Mouse (Mus musculus): ENCODE measurements around the gene Slc7a11. TPM values are rescaled to one million over a fixed set of nuclear protein-coding genes. Genes with fewer than 3 reads are reported as not detected.

Slc7a11 gene
- polyA plus RNA-seq, 1 experiment: 7.2 TPM

DNA sequence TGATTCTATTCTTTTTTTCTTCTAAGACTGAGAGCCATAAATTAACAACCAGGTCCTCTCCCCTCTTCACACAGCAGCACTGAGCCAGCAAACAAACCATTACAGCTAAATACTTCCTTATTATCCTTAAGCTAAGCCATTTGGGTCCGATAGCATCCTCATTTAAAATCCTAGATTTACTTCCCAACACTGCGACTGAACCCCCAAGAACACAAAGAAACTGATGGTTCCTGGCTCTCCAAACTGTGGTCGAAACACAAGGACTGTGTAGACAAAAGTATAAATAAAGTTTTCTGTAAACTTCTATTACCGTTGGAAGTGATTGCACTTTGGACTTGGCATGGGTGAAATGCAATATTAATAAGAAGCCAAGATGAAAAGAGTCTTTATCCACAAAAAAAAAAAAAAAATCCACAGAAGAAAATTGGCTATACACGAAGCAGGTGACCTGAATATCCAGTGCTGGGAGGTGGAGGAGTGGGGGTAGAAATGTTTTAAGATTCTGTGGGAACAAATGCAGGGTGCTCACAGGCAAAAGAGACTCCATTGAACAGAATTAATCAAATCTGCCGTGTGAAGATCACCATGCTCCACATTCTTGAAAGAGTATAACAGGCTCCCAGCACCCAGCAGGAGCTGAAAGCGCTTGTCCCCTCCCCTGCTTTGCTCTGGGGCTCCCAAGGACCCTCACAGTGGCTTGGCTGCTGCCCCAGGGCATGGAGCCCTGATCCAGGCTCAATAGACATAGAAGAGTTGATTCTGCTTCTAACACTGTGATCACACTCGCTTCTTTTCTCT is 21.7 kb downstream of the Slc7a11 start:
- H3K79me2 ChIP-seq (ENCODE audit: control insufficient read depth, insufficient read depth): no peaks in the 10 kb centered on the region
- no peak overlapping the region for H3K4me2 ChIP-seq (ENCODE audit: low read depth)
- H3K36me3 ChIP-seq (ENCODE audit: control insufficient read depth, insufficient read depth): peaks cover 25% of the 10 kb centered on the region
- TF ChIP-seq REST (IDR thresholded peaks at IDR 0.05; ENCODE audit: insufficient read depth, insufficient read length): no peak
- no peak for TF ChIP-seq TCF3 (IDR thresholded peaks at IDR 0.05; ENCODE audit: insufficient read length, low read depth)
- TF ChIP-seq MYOG (IDR thresholded peaks at IDR 0.05; ENCODE audit: control insufficient read depth in 1 of 3, insufficient read depth in 1 of 3, insufficient read length in 2 of 3, low read depth in 2 of 3): no peak
- no peak for TF ChIP-seq USF1 (IDR thresholded peaks at IDR 0.05; ENCODE audit: low read depth)
- TF ChIP-seq MYOD1 (IDR thresholded peaks at IDR 0.05; ENCODE audit: control insufficient read depth in 1 of 3, insufficient read length in 2 of 3, low read depth in 2 of 3): no peak
- TF ChIP-seq SRF (IDR thresholded peaks at IDR 0.05; ENCODE audit: control insufficient read depth, insufficient read length, low read depth): no peak
- no peak for TF ChIP-seq CEBPB (IDR thresholded peaks at IDR 0.05; ENCODE audit: insufficient read depth, poor library complexity, severe bottlenecking)
- no peak for TF ChIP-seq POLR2AphosphoS2 (IDR thresholded peaks at IDR 0.05; ENCODE audit: insufficient read length, low read depth)
- no peak for TF ChIP-seq POLR2A (IDR thresholded peaks at IDR 0.05; ENCODE audit: insufficient read length, low read depth)
- TF ChIP-seq MAX (IDR thresholded peaks at IDR 0.05; ENCODE audit: low read depth): no peak
- TF ChIP-seq TCF12 (IDR thresholded peaks at IDR 0.05; ENCODE audit: insufficient read depth, poor library complexity, severe bottlenecking): no peak
- TF ChIP-seq E2F4 (IDR thresholded peaks at IDR 0.05; ENCODE audit: insufficient read depth): no peak
- no peaks in the 10 kb centered on the region for H3K27me3 ChIP-seq (ENCODE audit: control insufficient read depth, insufficient read depth, insufficient read length)
- H3ac ChIP-seq (ENCODE audit: control insufficient read depth, insufficient read length): no peak overlapping the region
- H3K4me3 ChIP-seq: no peak overlapping the region

DNA sequence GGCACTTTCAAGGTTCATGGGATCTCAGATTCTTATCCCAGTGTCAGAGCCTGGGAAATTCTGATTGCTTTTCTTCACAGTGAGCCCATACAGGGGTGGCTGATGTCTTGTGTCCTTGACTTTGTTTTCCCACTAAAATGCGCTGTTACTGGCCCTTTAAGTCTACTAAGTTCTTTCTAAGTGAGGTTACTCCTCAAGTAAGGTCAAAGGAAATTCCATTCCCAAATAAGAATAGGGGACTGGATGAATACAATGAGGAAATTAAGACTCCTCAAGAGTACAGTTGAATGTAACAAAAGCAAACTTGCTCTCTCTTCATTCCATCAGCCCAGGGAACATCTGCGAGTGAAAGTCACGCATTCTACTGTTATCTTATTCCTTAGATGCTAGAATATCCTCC is 24.3 kb downstream of the Slc7a11 start:
- no peak for TF ChIP-seq E2F4 (IDR thresholded peaks at IDR 0.05; ENCODE audit: insufficient read depth)
- no peak for TF ChIP-seq POLR2AphosphoS2 (IDR thresholded peaks at IDR 0.05; ENCODE audit: insufficient read length, low read depth)
- no peak for TF ChIP-seq REST (IDR thresholded peaks at IDR 0.05; ENCODE audit: insufficient read depth, insufficient read length)

DNA sequence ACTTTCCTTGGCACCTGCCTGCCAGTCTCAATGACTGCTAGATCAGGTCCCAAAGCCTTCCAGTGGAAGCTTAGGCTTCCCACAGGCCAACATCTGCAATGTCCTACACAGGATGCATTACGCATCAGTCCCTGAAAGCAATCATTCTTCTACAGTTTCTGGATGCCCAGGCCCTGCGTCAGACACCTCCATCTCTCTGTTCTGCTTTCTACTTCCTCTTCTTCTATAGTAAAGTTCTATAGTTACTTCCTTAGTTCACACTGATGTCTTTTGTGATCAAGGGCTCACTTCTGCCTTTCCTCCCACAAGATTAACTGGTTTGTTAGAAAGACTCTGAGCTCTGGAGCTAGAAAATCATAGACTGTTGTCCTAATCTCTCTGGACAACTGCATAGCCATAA is 36.6 kb downstream of the Slc7a11 start:
- no peak overlapping the region for H3ac ChIP-seq (ENCODE audit: control insufficient read depth, insufficient read length)
- TF ChIP-seq SRF (IDR thresholded peaks at IDR 0.05; ENCODE audit: control insufficient read depth, insufficient read length, low read depth) (no peak), TCF3 (IDR thresholded peaks at IDR 0.05; ENCODE audit: insufficient read length, low read depth) (no peak), CEBPB (IDR thresholded peaks at IDR 0.05; ENCODE audit: insufficient read depth, poor library complexity, severe bottlenecking) (no peak), REST (IDR thresholded peaks at IDR 0.05; ENCODE audit: insufficient read depth, insufficient read length) (no peak), POLR2A (IDR thresholded peaks at IDR 0.05; ENCODE audit: insufficient read length, low read depth) (no peak), MAX (IDR thresholded peaks at IDR 0.05; ENCODE audit: low read depth) (no peak), E2F4 (IDR thresholded peaks at IDR 0.05; ENCODE audit: insufficient read depth) (no peak), MYOG (IDR thresholded peaks at IDR 0.05; ENCODE audit: control insufficient read depth in 1 of 3, insufficient read depth in 1 of 3, insufficient read length in 2 of 3, low read depth in 2 of 3) (no peak), USF1 (IDR thresholded peaks at IDR 0.05; ENCODE audit: low read depth) (no peak), POLR2AphosphoS2 (IDR thresholded peaks at IDR 0.05; ENCODE audit: insufficient read length, low read depth) (no peak), MYOD1 (IDR thresholded peaks at IDR 0.05; ENCODE audit: control insufficient read depth in 1 of 3, insufficient read length in 2 of 3, low read depth in 2 of 3) (no peak), TCF12 (IDR thresholded peaks at IDR 0.05; ENCODE audit: insufficient read depth, poor library complexity, severe bottlenecking) (no peak)
- no peak overlapping the region for H3K4me3 ChIP-seq
- no peaks in the 10 kb centered on the region for H3K27me3 ChIP-seq (ENCODE audit: control insufficient read depth, insufficient read depth, insufficient read length)
- H3K4me2 ChIP-seq (ENCODE audit: low read depth): no peak overlapping the region
- H3K79me2 ChIP-seq (ENCODE audit: control insufficient read depth, insufficient read depth): no peaks in the 10 kb centered on the region
- peaks cover 9% of the 10 kb centered on the region for H3K36me3 ChIP-seq (ENCODE audit: control insufficient read depth, insufficient read depth)

More for the DNA sequence above, 24.3 kb downstream of the Slc7a11 start:
- Histone ChIP-seq H3ac (ENCODE audit: control insufficient read depth, insufficient read length) (no peak overlapping the region), H3K79me2 (ENCODE audit: control insufficient read depth, insufficient read depth) (no peaks in the 10 kb centered on the region), H3K36me3 (ENCODE audit: control insufficient read depth, insufficient read depth) (peaks cover 25% of the 10 kb centered on the region), H3K4me2 (ENCODE audit: low read depth) (no peak overlapping the region), H3K27me3 (ENCODE audit: control insufficient read depth, insufficient read depth, insufficient read length) (no peaks in the 10 kb centered on the region), H3K4me3 (no peak overlapping the region)

DNA sequence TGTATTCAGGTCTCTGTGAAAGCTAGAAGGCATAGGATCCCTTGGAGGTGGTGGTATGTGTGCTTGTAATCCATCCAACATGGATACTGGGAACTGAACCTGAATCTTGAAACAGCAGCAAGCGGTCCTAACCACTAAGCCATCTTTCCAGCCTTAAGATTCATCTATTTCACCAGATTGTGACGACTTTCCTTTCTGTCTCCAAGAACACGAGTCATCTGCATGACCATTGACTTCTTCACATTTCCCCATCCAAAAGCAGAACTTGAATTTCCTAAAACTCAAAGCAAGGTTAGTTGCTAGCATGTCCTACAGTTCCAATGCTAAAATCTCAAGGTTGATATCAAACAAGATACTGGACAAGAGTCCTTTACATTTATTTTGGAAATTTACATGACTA is 37.5 kb downstream of the Slc7a11 start:
- TF ChIP-seq POLR2AphosphoS2 (IDR thresholded peaks at IDR 0.05; ENCODE audit: insufficient read length, low read depth) (no peak), E2F4 (IDR thresholded peaks at IDR 0.05; ENCODE audit: insufficient read depth) (no peak), REST (IDR thresholded peaks at IDR 0.05; ENCODE audit: insufficient read depth, insufficient read length) (no peak), CEBPB (IDR thresholded peaks at IDR 0.05; ENCODE audit: insufficient read depth, poor library complexity, severe bottlenecking) (no peak)
- no peak overlapping the region for H3K4me2 ChIP-seq (ENCODE audit: low read depth)
- no peaks in the 10 kb centered on the region for H3K27me3 ChIP-seq (ENCODE audit: control insufficient read depth, insufficient read depth, insufficient read length)
- H3K36me3 ChIP-seq (ENCODE audit: control insufficient read depth, insufficient read depth): peaks cover 9% of the 10 kb centered on the region
- no peaks in the 10 kb centered on the region for H3K79me2 ChIP-seq (ENCODE audit: control insufficient read depth, insufficient read depth)
- no peak overlapping the region for H3ac ChIP-seq (ENCODE audit: control insufficient read depth, insufficient read length)
- no peak overlapping the region for H3K4me3 ChIP-seq

DNA sequence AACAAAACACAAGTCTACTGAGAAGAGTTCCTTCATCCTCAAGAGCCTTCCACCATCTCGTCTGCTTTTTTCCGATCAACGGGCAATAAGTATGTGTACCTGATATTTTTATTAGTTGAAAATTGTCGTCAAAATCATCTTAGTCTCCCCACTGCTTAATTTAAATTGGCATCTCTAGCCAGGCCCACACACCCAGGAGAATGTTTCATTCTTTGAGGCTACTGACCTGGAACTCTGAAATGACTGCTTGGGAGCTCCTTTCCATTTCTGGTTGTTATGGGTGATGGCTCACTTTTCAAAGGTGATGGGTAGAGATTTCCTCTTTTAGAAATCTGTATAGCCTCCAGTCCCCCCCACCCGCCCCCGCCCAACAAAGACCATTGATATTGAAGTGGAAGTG is 54.6 kb downstream of the Slc7a11 start:
- Histone ChIP-seq H3K36me3 (ENCODE audit: control insufficient read depth, insufficient read depth) (peaks cover 3% of the 10 kb centered on the region), H3K4me3 (no peak overlapping the region), H3K4me2 (ENCODE audit: low read depth) (peak overlapping the region; percentile 15), H3ac (ENCODE audit: control insufficient read depth, insufficient read length) (no peak overlapping the region), H3K79me2 (ENCODE audit: control insufficient read depth, insufficient read depth) (no peaks in the 10 kb centered on the region), H3K27me3 (ENCODE audit: control insufficient read depth, insufficient read depth, insufficient read length) (no peaks in the 10 kb centered on the region)
- TF ChIP-seq TCF12 (IDR thresholded peaks at IDR 0.05; ENCODE audit: insufficient read depth, poor library complexity, severe bottlenecking): no peak
- TF ChIP-seq E2F4 (IDR thresholded peaks at IDR 0.05; ENCODE audit: insufficient read depth): no peak
- TF ChIP-seq CEBPB (IDR thresholded peaks at IDR 0.05; ENCODE audit: insufficient read depth, poor library complexity, severe bottlenecking): no peak
- no peak for TF ChIP-seq POLR2A (IDR thresholded peaks at IDR 0.05; ENCODE audit: insufficient read length, low read depth)
- no peak for TF ChIP-seq USF1 (IDR thresholded peaks at IDR 0.05; ENCODE audit: low read depth)
- no peak for TF ChIP-seq TCF3 (IDR thresholded peaks at IDR 0.05; ENCODE audit: insufficient read length, low read depth)
- TF ChIP-seq SRF (IDR thresholded peaks at IDR 0.05; ENCODE audit: control insufficient read depth, insufficient read length, low read depth): no peak
- no peak for TF ChIP-seq REST (IDR thresholded peaks at IDR 0.05; ENCODE audit: insufficient read depth, insufficient read length)
- no peak for TF ChIP-seq MYOG (IDR thresholded peaks at IDR 0.05; ENCODE audit: control insufficient read depth in 1 of 3, insufficient read depth in 1 of 3, insufficient read length in 2 of 3, low read depth in 2 of 3)
- TF ChIP-seq MAX (IDR thresholded peaks at IDR 0.05; ENCODE audit: low read depth): no peak
- no peak for TF ChIP-seq POLR2AphosphoS2 (IDR thresholded peaks at IDR 0.05; ENCODE audit: insufficient read length, low read depth)
- no peak for TF ChIP-seq MYOD1 (IDR thresholded peaks at IDR 0.05; ENCODE audit: control insufficient read depth in 1 of 3, insufficient read length in 2 of 3, low read depth in 2 of 3)
